Mouse (Mus musculus): ENCODE results near the gene Grip1. TPM values are rescaled to one million over a fixed set of nuclear protein-coding genes. Genes with fewer than 3 reads are reported as not detected.
A peak's percentile ranks its signal among the peaks of the same experiment; 100 is the strongest.

Gene Grip1
- polyA plus RNA-seq, 1 experiment from 2014 or later, result 17.8 TPM

DNA sequence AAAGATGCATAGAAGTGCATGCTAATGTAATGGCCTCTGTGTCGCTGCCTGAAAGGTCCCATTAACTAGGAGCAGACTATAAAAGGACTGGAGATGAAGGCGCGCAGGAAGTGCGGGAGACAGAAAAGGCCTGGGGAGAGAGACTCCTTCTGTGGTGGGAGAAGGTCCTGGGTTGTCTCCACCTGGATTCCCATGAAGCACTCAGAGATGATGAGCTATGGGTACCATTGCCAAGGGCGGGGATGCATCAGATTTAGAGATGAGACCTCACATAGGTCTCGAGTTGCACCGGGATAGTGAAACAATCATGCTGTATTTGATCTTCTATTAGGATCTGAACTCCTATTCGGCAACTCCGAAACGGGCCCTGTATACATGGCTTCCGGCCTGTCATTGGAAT lies 212.8 kb downstream of the Grip1 start:
- no peak for DNase-seq

DNA sequence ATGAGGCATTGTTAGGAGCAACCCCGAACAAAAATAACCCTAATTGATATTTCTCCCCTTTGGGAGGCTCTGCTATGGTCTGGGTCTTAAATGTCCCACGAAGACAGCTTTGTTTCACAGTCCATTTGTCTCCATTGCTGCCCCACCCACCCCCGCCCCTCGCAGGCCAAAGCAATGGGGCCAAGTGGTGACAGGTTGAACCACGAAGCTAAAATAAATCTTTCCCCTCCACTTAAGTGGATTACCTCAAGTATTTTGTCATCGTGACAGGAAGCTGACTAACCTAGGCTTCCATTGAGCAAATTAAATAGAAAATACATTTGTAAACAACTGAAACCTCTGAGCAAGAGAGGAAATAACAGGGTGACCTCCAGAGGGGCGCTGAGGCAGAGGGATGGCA lies 216.8 kb downstream of the Grip1 start:
- Histone ChIP-seq H3K4me1 (ENCODE audit: control insufficient read depth, insufficient read depth, low read length) (no peaks in the 10 kb centered on the region), H3K4me3 (replicated peaks; ENCODE audit: low read depth, low read length) (no peak overlapping the region)
- WGBS, result 59% methylated on average over 7 of the region's 7 CpGs

More for the DNA sequence above, 212.8 kb downstream of the Grip1 start:
- no peak for ATAC-seq (ENCODE audit: low FRiP score, low TSS enrichment)
- Histone ChIP-seq H3K4me3 (replicated peaks; ENCODE audit: low read depth, low read length) (no peak overlapping the region), H3K27ac (replicated peaks; ENCODE audit: low read depth, low read length) (no peak overlapping the region), H3K36me3 (ENCODE audit: control insufficient read depth, insufficient read depth, low read length) (no peaks in the 10 kb centered on the region), H3K9ac (replicated peaks; ENCODE audit: low read length) (no peak overlapping the region), H3K27me3 (ENCODE audit: control insufficient read depth, insufficient read depth, low read length) (no peaks in the 10 kb centered on the region), H3K4me2 (ENCODE audit: low read length) (no peak overlapping the region), H3K4me1 (ENCODE audit: control insufficient read depth, insufficient read depth, low read length) (0 out of 2 replicates have a peak, but pooled peaks cover 2% of the 10 kb centered on the region), H3K9me3 (ENCODE audit: control insufficient read depth, low read length) (no peaks in the 10 kb centered on the region)
- WGBS, result 89% methylated on average over 11 of the region's 11 CpGs

DNA sequence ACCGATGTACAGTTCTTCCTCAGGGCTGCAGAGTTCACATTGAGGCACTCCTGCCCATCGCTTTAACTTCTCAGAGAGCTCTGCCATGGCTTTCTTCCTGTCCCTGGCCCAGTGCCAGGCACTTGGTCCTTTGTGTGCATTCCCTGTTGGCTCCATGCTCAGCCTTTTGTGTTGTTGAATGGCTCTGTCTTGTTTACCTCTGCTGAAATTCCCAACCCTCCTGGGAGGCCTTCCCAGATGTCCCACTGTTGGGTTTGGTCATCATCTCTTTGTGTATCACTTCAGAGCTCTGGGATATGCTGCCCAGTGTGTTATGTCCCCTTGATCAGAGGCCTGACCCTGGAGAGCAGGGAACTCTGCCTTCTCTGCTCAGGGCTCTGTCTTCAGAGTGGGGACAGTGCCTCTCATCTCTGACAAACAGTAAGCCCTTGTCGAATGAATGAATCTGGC lies 230.8 kb downstream of the Grip1 start:
- Histone ChIP-seq H3K36me3 (ENCODE audit: control insufficient read depth, insufficient read depth, low read length) (no peaks in the 10 kb centered on the region), H3K4me1 (ENCODE audit: control insufficient read depth, insufficient read depth, low read length) (peaks cover 15% of the 10 kb centered on the region), H3K4me3 (replicated peaks; ENCODE audit: low read depth, low read length) (no peak overlapping the region), H3K9ac (replicated peaks; ENCODE audit: low read length) (no peak overlapping the region), H3K27me3 (ENCODE audit: control insufficient read depth, insufficient read depth, low read length) (no peaks in the 10 kb centered on the region), H3K27ac (replicated peaks; ENCODE audit: low read depth, low read length) (peak overlapping the region; percentile 37; the same call in 1 of the 2 replicates), H3K9me3 (ENCODE audit: control insufficient read depth, low read length) (no peaks in the 10 kb centered on the region), H3K4me2 (ENCODE audit: low read length) (no peak overlapping the region)
- WGBS, result 14% methylated on average over 3 of the region's 3 CpGs
- ATAC-seq (ENCODE audit: low FRiP score, low TSS enrichment) (peak; percentile 48; the same call in 1 of the 2 replicates), DNase-seq (peak; percentile 73)

More for the DNA sequence above, 216.8 kb downstream of the Grip1 start:
- Histone ChIP-seq H3K36me3 (ENCODE audit: control insufficient read depth, insufficient read depth, low read length) (no peaks in the 10 kb centered on the region), H3K4me2 (ENCODE audit: low read length) (no peak overlapping the region), H3K27ac (replicated peaks; ENCODE audit: low read depth, low read length) (no peak overlapping the region), H3K9ac (replicated peaks; ENCODE audit: low read length) (no peak overlapping the region), H3K9me3 (ENCODE audit: control insufficient read depth, low read length) (no peaks in the 10 kb centered on the region), H3K27me3 (ENCODE audit: control insufficient read depth, insufficient read depth, low read length) (no peaks in the 10 kb centered on the region)
- no peak for ATAC-seq (ENCODE audit: low FRiP score, low TSS enrichment)
- no peak for DNase-seq

DNA sequence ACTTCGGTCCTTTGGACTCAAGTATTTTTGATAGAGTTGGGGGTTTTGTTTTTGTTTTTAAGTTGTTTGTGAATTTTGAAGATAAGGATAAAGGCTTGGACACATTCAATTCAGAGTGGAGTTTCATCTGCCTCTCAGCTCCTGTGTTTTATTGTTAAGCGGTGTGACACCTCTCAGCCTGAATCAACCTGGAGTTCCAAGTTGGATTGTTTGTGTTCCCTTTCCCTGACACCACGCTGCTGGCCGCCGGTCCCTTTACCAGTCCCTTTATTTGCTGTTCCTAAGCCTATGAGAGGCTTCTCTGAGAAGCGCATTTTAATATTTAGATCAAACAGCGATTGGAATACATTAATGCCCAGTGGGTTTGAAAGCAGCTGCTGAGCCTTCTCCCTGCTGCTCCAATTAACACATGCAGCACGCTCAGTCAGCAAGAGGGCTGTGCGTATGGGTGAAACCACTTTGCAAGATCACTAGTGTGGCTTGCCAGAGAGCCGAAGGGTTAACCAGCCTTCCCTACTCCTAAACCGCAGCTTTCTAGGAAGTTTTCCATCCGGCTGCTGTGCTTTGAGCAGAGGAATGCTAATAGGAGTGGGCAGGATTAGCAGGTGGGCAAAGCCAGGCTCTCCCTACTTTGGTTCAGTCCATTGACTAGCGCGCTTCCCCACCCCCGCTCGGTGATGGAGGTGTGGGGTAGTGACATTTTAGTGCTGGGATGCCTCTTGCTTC lies 237.9 kb downstream of the Grip1 start:
- DNase-seq, result peak; percentile 85
- peak overlapping the region; percentile 45 for H3K4me3 ChIP-seq (replicated peaks; ENCODE audit: low read depth, low read length)
- no peaks in the 10 kb centered on the region for H3K9me3 ChIP-seq (ENCODE audit: control insufficient read depth, low read length)
- H3K27me3 ChIP-seq (ENCODE audit: control insufficient read depth, insufficient read depth, low read length), result no peaks in the 10 kb centered on the region
- H3K4me2 ChIP-seq (ENCODE audit: low read length), result peak overlapping the region; percentile 77
- peak; percentile 84 for ATAC-seq (ENCODE audit: low FRiP score, low TSS enrichment)
- H3K27ac ChIP-seq (replicated peaks; ENCODE audit: low read depth, low read length), result peak overlapping the region; percentile 87
- peak overlapping the region; percentile 27; the same call in 1 of the 2 replicates for H3K9ac ChIP-seq (replicated peaks; ENCODE audit: low read length)
- H3K4me1 ChIP-seq (ENCODE audit: control insufficient read depth, insufficient read depth, low read length), result peaks cover 43% of the 10 kb centered on the region
- WGBS, result 2% methylated on average over 16 of the region's 16 CpGs
- H3K36me3 ChIP-seq (ENCODE audit: control insufficient read depth, insufficient read depth, low read length), result no peaks in the 10 kb centered on the region

DNA sequence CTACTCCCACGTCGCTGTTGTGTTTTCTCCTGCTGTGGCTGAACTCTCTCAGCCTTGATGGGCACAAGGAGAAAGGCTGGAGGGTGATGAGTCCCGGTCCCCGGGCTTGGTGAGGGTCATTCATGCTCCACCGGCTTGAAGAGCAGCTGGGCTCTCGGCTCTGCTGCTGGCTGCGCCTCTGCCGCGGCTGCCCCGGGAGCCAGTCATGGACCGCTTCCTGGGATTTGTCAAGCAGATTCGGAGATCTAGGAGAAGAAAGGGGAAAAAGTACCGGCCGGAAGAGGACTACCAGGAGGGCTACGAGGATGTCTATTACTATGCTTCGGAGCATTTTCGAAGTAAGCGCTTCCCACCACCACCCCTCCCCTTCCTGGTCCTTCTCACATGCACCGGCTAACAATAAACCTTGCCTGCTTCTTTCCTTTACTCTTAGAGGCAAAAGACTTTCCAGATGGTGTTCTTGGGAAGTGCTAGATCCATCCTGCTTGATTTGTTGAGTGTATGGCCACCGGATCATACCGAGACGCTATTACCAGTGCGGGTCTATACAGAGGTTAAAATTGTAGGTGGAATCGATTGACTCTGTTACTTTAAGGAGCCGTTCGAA lies 238.8 kb downstream of the Grip1 start:
- Histone ChIP-seq H3K27me3 (ENCODE audit: control insufficient read depth, insufficient read depth, low read length) (no peaks in the 10 kb centered on the region), H3K27ac (replicated peaks; ENCODE audit: low read depth, low read length) (peak overlapping the region; percentile 87), H3K9ac (replicated peaks; ENCODE audit: low read length) (peak overlapping the region; percentile 52; the same call in 1 of the 2 replicates), H3K9me3 (ENCODE audit: control insufficient read depth, low read length) (no peaks in the 10 kb centered on the region), H3K4me2 (ENCODE audit: low read length) (peak overlapping the region; percentile 77), H3K4me1 (ENCODE audit: control insufficient read depth, insufficient read depth, low read length) (peaks cover 39% of the 10 kb centered on the region), H3K4me3 (replicated peaks; ENCODE audit: low read depth, low read length) (peak overlapping the region; percentile 45), H3K36me3 (ENCODE audit: control insufficient read depth, insufficient read depth, low read length) (no peaks in the 10 kb centered on the region)
- DNase-seq, result peak; percentile 67
- WGBS, result 1% methylated on average over 26 of the region's 26 CpGs
- peak; percentile 54; the same call in 1 of the 2 replicates for ATAC-seq (ENCODE audit: low FRiP score, low TSS enrichment)

DNA sequence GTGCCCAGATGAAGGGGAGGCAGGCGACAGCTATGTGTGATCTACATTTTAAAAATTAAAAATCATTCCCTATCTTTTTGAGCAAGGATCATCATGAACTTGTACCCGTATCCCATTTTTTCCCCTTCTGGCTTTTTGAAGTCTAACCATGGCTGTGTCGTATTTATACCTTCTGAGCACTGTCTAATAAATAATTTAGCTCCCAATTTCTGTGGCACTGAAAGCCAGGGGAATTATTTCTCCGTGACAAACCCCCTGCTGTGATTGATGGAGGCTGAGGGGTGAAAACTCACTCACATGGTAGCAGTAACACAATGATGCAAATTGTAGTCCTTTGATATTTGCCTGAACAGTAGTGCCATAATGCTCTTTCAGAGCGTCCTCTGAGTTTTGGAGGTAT lies 239.8 kb downstream of the Grip1 start:
- H3K4me3 ChIP-seq (replicated peaks; ENCODE audit: low read depth, low read length), result peak overlapping the region; percentile 45
- H3K36me3 ChIP-seq (ENCODE audit: control insufficient read depth, insufficient read depth, low read length), result no peaks in the 10 kb centered on the region
- peaks cover 39% of the 10 kb centered on the region for H3K4me1 ChIP-seq (ENCODE audit: control insufficient read depth, insufficient read depth, low read length)
- ATAC-seq (ENCODE audit: low FRiP score, low TSS enrichment) (no peak), DNase-seq (peak; percentile 64)
- H3K9me3 ChIP-seq (ENCODE audit: control insufficient read depth, low read length), result no peaks in the 10 kb centered on the region
- H3K9ac ChIP-seq (replicated peaks; ENCODE audit: low read length), result peak overlapping the region; percentile 52; the same call in 1 of the 2 replicates
- no peak overlapping the region for H3K27ac ChIP-seq (replicated peaks; ENCODE audit: low read depth, low read length)
- no peaks in the 10 kb centered on the region for H3K27me3 ChIP-seq (ENCODE audit: control insufficient read depth, insufficient read depth, low read length)
- H3K4me2 ChIP-seq (ENCODE audit: low read length), result peak overlapping the region; percentile 77
- WGBS, result 17% methylated on average over 5 of the region's 5 CpGs

DNA sequence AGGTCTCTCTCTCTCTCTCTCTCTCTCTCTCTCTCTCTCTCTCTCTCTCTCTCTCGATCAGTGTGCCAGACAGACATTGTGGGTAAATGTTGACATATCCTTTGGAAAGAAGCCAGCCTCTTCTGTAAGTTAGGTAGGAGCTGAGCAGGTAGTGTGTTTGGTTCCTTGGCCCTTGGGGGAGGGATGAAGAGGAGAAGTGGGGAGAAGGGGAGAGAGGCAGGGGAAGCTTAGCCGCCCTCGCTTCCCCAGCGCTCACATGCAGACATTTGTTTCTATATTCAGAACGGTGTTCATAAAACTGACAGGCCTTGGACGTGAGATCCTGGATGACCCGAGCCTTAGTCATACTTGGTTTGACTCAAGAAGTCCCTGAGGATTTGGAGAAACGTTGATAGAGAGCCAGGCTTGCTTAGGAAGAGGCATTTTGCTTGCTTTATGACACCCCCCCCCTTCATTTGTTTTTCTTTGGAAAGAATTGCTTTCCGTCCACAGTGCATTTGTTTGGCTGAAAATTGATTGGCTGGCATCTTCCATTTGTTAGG lies 243.7 kb downstream of the Grip1 start:
- no peaks in the 10 kb centered on the region for H3K27me3 ChIP-seq (ENCODE audit: control insufficient read depth, insufficient read depth, low read length)

DNA sequence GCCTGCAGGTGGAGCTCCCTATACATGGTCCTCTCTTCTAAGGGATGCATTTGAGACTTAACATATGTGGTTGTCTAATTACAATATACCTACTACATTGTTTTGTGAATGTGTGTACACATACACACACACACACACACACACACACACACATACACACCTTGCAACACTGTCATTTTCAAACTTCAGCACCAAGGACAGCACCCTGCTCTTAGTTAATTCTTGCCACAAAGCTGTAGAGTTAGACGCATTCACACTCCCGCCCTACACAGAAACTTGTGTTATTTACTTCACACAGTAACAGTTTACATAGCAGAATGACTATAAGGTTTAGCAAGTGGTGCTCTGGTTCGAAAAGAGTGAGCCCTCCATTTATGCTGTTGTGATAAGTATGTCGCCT lies 251.7 kb downstream of the Grip1 start:
- DNase-seq (no peak), ATAC-seq (ENCODE audit: low FRiP score, low TSS enrichment) (no peak)
- WGBS, result 67% methylated on average over 4 of the region's 4 CpGs
- H3K27ac ChIP-seq (replicated peaks; ENCODE audit: low read depth, low read length), result no peak overlapping the region
- no peaks in the 10 kb centered on the region for H3K36me3 ChIP-seq (ENCODE audit: control insufficient read depth, insufficient read depth, low read length)
- no peaks in the 10 kb centered on the region for H3K4me1 ChIP-seq (ENCODE audit: control insufficient read depth, insufficient read depth, low read length)
- no peaks in the 10 kb centered on the region for H3K27me3 ChIP-seq (ENCODE audit: control insufficient read depth, insufficient read depth, low read length)
- H3K9ac ChIP-seq (replicated peaks; ENCODE audit: low read length), result no peak overlapping the region
- no peak overlapping the region for H3K4me2 ChIP-seq (ENCODE audit: low read length)
- no peaks in the 10 kb centered on the region for H3K9me3 ChIP-seq (ENCODE audit: control insufficient read depth, low read length)
- no peak overlapping the region for H3K4me3 ChIP-seq (replicated peaks; ENCODE audit: low read depth, low read length)

More for the DNA sequence above, 243.7 kb downstream of the Grip1 start:
- H3K9me3 ChIP-seq (ENCODE audit: control insufficient read depth, low read length), result no peaks in the 10 kb centered on the region
- peaks cover 16% of the 10 kb centered on the region for H3K4me1 ChIP-seq (ENCODE audit: control insufficient read depth, insufficient read depth, low read length)
- no peak overlapping the region for H3K27ac ChIP-seq (replicated peaks; ENCODE audit: low read depth, low read length)
- WGBS, result 66% methylated on average over 9 of the region's 9 CpGs
- no peak overlapping the region for H3K4me2 ChIP-seq (ENCODE audit: low read length)
- no peaks in the 10 kb centered on the region for H3K36me3 ChIP-seq (ENCODE audit: control insufficient read depth, insufficient read depth, low read length)
- no peak overlapping the region for H3K4me3 ChIP-seq (replicated peaks; ENCODE audit: low read depth, low read length)
- H3K9ac ChIP-seq (replicated peaks; ENCODE audit: low read length), result no peak overlapping the region
- ATAC-seq (ENCODE audit: low FRiP score, low TSS enrichment) (no peak), DNase-seq (no peak)
